Mouse (Mus musculus) granulocyte monocyte progenitor cell, adult 5-6 weeks (primary cell): ENCODE measurements around the gene Gpatch11. TPM values are rescaled to one million over a fixed set of nuclear protein-coding genes. Genes with fewer than 3 reads are reported as not detected.

Source experiments
- ATAC-seq: replicated peaks from 2 replicates; pipeline ENCODE4 v1.8.0; 2016; ENCODE audit warnings: mild to moderate bottlenecking, moderate TSS enrichment, inconsistent platforms; ENCODE audit not compliant: poor library complexity, severe bottlenecking
- total RNA-seq, 2 experiments: library from RNA; stranded (forward) in 1 of 2; stranded (reverse) in 1 of 2; fragments of 200-712, 200-1000 nt in 1 of 2; fragments of >200 nt in 1 of 2; fragmentation: Nextera tagmentation in 1 of 2; gene quantifications; 2 replicates each; pipeline ENCODE4 v1.2.3; 2014 to 2017

The Gpatch11 gene
- total RNA-seq, 2 experiments from 2014 or later = 12.5 to 25.9 TPM

GRCm38 (mm10) chr17:78889184-78889583, 53.8 kb downstream of the Gpatch11 start:
- no peak for ATAC-seq

- peak; percentile 85 for ATAC-seq
Measured at GRCm38 (mm10) chr17:78891020-78891419, 55.7 kb downstream of the Gpatch11 start.

- ATAC-seq = no peak
Measured at GRCm38 (mm10) chr17:78894991-78895390, 59.6 kb downstream of the Gpatch11 start.

DNA sequence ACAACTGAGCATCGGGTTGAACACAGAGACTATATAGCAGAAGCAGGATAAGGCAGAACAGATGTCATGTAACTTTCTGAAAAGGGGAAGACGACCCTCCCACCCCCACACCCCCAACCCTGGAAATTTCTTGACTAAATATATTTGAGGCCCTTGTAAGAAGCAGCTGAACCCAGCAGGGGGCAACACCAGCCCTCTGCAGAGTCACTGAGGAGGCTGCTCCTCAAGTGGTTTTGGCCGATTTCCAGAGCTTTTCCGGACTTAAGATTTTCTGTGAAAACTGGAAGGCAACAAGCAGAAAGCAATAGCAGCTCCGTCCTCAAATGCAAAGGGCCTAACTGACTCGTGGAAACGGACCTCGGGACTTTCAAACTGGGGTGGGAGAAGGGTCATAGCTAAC, 60.0 kb downstream of the Gpatch11 start:
- ATAC-seq = peak; percentile 65

Other genes with a start within 250 kb of the Gpatch11 start
- gene Strn, start 98.4 kb upstream of the Gpatch11 start, total RNA-seq (2014; fragmentation: Nextera tagmentation) = 12.9 and 17.9 TPM in 2 replicates
- 31.3 and 34.9 TPM in 2 replicates for gene Strn, start 98.4 kb upstream of the Gpatch11 start, total RNA-seq (2017)
- 20.3 and 21.0 TPM in 2 replicates for gene Heatr5b, start 203 bp upstream of the Gpatch11 start, total RNA-seq (2014; fragmentation: Nextera tagmentation)
- gene Heatr5b, start 203 bp upstream of the Gpatch11 start, total RNA-seq (2017) = 16.0 and 19.7 TPM in 2 replicates
- gene Eif2ak2, start 47.0 kb downstream of the Gpatch11 start, total RNA-seq (2014; fragmentation: Nextera tagmentation) = 22.9 and 31.6 TPM in 2 replicates
- 33.2 and 44.3 TPM in 2 replicates for gene Eif2ak2, start 47.0 kb downstream of the Gpatch11 start, total RNA-seq (2017)
- gene Sult6b1, start 71.4 kb downstream of the Gpatch11 start, total RNA-seq (2014; fragmentation: Nextera tagmentation) = not detected in 2 replicates
- not detected in 2 replicates for gene Sult6b1, start 71.4 kb downstream of the Gpatch11 start, total RNA-seq (2017)
- gene Cebpzos, start 80.9 kb downstream of the Gpatch11 start, total RNA-seq (2014; fragmentation: Nextera tagmentation) = 31.0 and 34.8 TPM in 2 replicates
- 53.7 and 66.1 TPM in 2 replicates for gene Cebpzos, start 80.9 kb downstream of the Gpatch11 start, total RNA-seq (2017)
- gene Cebpz, start 101.5 kb downstream of the Gpatch11 start, total RNA-seq (2014; fragmentation: Nextera tagmentation) = 61.6 and 62.4 TPM in 2 replicates
- gene Cebpz, start 101.5 kb downstream of the Gpatch11 start, total RNA-seq (2017) = 124 and 206 TPM in 2 replicates
- gene Ndufaf7, start 101.6 kb downstream of the Gpatch11 start, total RNA-seq (2014; fragmentation: Nextera tagmentation) = 47.9 and 49.7 TPM in 2 replicates
- 25.9 and 34.5 TPM in 2 replicates for gene Ndufaf7, start 101.6 kb downstream of the Gpatch11 start, total RNA-seq (2017)
- gene Prkd3, start 185.2 kb downstream of the Gpatch11 start, total RNA-seq (2014; fragmentation: Nextera tagmentation) = 44.2 and 52.7 TPM in 2 replicates
- 49.8 and 51.1 TPM in 2 replicates for gene Prkd3, start 185.2 kb downstream of the Gpatch11 start, total RNA-seq (2017)
- 1.1 and 4.3 TPM in 2 replicates for gene Qpct, start 216.3 kb downstream of the Gpatch11 start, total RNA-seq (2014; fragmentation: Nextera tagmentation)
- 0.21 and 1.6 TPM in 2 replicates for gene Qpct, start 216.3 kb downstream of the Gpatch11 start, total RNA-seq (2017)